Mouse (Mus musculus): ENCODE results near the gene Ppp1r14b. TPM values are rescaled to one million over a fixed set of nuclear protein-coding genes. Genes with fewer than 3 reads are reported as not detected.
A peak's percentile ranks its signal among the peaks of the same experiment; 100 is the strongest.

Ppp1r14b gene
- 310 and 626 TPM in 2 replicates for polyA plus RNA-seq (2012; ENCODE audit: insufficient read depth, low replicate concordance)

DNA sequence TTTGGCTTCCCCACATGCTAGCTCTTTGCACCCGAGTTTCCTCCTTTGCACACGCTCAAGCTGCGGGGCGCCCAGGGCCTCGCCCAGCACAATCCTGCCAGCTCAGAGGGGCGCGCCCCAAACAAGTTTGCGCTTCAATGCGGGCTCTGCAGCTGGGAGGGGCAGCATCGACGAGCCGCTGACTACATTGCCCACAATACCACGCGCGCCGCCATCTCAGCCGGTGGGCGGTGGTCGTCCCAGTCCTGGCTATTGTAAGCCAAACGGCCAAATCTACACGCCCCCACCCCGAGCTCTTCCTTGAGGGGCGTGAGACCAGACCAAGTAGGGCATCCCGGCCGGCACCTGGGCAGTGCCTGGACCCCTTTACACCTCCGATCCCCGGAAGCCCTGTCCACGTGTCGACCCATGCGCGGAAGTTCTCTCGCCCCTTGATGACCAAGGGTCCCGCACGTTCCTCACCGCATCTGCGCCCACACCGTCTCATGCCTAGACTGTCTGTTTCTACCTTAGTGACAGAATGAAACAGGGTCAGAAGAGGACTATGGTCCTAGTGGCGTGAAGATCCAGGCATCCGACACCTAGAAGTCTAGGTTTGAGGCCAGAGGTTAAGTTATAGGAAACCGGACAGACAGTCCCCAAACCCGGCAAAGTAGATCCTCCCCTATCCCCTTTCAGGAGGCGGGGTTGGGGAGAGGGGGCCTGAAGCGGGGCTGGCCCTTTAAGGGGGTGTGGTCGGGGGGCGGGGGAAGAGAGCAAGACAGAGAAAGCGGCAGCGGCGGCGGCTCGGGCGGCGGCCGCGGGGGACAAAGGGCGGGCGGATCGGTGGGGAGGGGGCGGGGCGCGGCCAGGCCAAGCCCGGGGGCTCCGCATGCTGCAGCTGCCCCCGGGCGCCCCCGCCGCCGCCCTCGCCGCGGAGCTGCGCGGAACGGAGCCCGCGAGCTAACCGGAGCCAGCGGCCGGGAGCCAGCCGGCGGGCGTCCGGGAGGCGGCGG lies at the start of gene Ppp1r14b:
Gene Ppp1r14b, plus strand, starts transcription at position 758 of the 995 bp plus-strand sequence.
- no peak for TF ChIP-seq FLI1 (IDR thresholded peaks at IDR 0.05; ENCODE audit: low read length)
- no peak for TF ChIP-seq GATA1 (IDR thresholded peaks at IDR 0.05; ENCODE audit: borderline replicate concordance, low read length)
- no peaks in the 10 kb centered on the region for H3K9me3 ChIP-seq
- peak within 1 kb of the TSS; percentile 98 for H3K4me3 ChIP-seq (replicated peaks)
- peaks cover 21% of the 10 kb centered on the region for H3K36me3 ChIP-seq (replicated peaks; ENCODE audit: low read length)
- H3K27me3 ChIP-seq (replicated peaks), result no peaks in the 10 kb centered on the region
- peaks cover 88% of the 10 kb centered on the region for H3K4me1 ChIP-seq

DNA sequence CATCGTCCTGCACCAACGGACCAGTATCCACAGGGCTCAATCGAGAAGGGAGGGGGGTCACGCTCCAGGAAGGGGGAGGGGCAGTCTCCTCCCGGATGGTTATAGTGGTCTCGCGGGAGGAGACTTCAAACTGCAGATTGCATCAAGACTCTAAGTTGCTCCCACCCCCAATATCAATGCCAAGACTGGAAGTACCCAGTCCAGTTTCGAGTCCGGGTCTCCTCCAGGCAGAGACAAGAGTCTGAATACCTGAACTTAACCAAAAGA lies 49.5 kb upstream of the Ppp1r14b start, which contains the start of gene Catsperz:
Gene Catsperz, minus strand, starts transcription at position 74 of the 267 bp plus-strand sequence.
- peaks cover 72% of the 10 kb centered on the region for H3K4me1 ChIP-seq
- H3K27me3 ChIP-seq (replicated peaks), result peaks cover 48% of the 10 kb centered on the region
- peaks cover 7% of the 10 kb centered on the region for H3K9me3 ChIP-seq
- TF ChIP-seq FLI1 (IDR thresholded peaks at IDR 0.05; ENCODE audit: low read length), result no peak
- no peak for TF ChIP-seq GATA1 (IDR thresholded peaks at IDR 0.05; ENCODE audit: borderline replicate concordance, low read length)
- peaks cover 2% of the 10 kb centered on the region for H3K36me3 ChIP-seq (replicated peaks; ENCODE audit: low read length)
- peak within 1 kb of the TSS; percentile 90 for H3K4me3 ChIP-seq (replicated peaks)

DNA sequence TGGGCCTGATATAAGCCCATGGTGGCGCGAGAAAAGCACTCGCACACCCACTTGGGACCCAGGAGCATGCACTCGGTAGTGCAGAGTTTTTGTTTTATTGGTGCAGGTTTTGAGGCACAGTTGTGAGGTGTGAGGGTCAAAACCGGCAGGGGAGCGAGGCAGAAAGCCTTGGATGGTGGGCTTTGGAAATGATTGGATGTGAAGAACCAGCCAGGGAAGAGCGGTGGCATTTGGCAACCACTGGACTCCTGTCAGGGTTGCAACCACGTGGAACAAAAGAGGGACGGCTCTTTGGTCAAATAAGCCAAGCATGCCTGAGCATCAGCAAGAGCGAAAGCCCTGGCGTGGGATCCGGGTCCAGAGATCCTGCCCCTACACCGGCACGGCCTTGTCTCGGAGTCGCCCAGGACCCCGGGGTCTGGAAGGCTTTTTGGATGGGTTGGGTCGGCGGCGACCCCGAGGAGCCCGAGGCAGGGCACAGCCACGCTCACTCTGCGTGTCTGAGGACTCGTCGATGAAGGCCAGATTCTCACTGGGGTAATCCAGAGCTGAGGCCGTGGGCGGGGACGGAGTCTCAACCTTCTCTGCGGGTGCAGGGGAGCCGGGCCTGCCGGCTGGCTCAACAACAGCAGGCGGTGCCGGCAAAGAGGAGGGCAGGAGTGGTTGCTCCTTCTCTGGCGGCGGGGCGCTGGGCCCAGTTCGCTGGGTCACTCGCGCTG lies 49.0 kb upstream of the Ppp1r14b start:
- no peak for TF ChIP-seq GATA1 (IDR thresholded peaks at IDR 0.05; ENCODE audit: borderline replicate concordance, low read length)
- TF ChIP-seq FLI1 (IDR thresholded peaks at IDR 0.05; ENCODE audit: low read length), result no peak
- Histone ChIP-seq H3K4me3 (replicated peaks) (peak overlapping the region; percentile 90), H3K9me3 (peaks cover 7% of the 10 kb centered on the region), H3K27me3 (replicated peaks) (peaks cover 51% of the 10 kb centered on the region), H3K36me3 (replicated peaks; ENCODE audit: low read length) (no peaks in the 10 kb centered on the region), H3K4me1 (peaks cover 69% of the 10 kb centered on the region)

DNA sequence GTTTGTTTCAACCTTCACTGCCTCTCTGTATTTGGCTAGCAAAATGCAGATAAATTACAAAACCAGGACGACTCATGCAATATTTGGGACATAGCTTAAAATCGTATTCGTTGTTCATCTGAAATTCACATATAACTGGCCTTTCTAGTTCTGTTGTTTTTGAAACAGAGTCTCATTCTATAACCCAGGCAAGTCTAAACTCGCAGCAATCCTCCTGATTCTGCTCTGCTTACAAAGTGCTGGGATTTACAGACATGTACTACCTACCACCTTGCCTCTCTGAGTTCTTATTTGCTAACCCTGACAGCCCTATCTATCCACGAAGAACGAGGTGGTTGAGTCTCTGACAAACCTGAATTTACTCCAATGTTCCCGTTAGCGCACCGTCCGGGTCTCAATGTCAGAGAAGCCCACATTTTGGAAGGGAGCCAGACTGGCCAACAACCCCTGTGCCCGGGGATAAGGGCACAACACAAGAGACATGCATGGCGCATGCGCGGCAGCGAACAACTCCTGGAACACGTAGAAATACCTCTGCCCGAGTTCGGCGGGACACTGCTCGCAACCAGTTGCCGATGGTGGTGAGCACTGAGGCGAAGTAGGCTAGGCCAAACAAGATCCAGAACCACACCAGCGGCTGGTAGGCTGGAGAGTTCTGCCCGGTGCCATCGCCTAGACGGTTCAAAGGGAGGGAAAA lies 48.1 kb upstream of the Ppp1r14b start:
- peaks cover 59% of the 10 kb centered on the region for H3K27me3 ChIP-seq (replicated peaks)
- TF ChIP-seq GATA1 (IDR thresholded peaks at IDR 0.05; ENCODE audit: borderline replicate concordance, low read length), result no peak
- no peak for TF ChIP-seq FLI1 (IDR thresholded peaks at IDR 0.05; ENCODE audit: low read length)
- H3K4me3 ChIP-seq (replicated peaks), result peak overlapping the region; percentile 66
- peaks cover 75% of the 10 kb centered on the region for H3K4me1 ChIP-seq
- H3K9me3 ChIP-seq, result peaks cover 7% of the 10 kb centered on the region
- no peaks in the 10 kb centered on the region for H3K36me3 ChIP-seq (replicated peaks; ENCODE audit: low read length)

DNA sequence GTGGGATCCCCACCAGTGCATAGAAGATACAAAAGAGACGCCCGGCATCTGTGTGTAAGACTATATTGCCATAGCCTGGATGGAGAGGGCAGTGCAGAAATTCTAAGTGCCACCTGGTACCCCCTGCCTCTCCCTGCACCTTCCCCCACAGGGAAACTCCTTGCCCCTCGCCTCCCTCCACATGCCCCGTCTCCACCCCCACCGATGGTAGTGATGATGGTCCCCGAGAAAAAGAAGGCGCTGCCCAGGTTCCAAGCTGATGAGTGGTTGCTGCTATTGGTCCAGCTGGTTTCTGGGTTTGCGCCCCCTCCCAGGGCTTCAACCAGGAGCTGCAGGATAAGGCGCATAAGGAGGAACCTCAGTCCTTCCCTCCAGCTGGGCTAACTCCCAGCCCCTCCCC lies 46.7 kb upstream of the Ppp1r14b start:
- Histone ChIP-seq H3K4me3 (replicated peaks) (no peak overlapping the region), H3K9me3 (peaks cover 7% of the 10 kb centered on the region), H3K36me3 (replicated peaks; ENCODE audit: low read length) (no peaks in the 10 kb centered on the region), H3K4me1 (peaks cover 74% of the 10 kb centered on the region), H3K27me3 (replicated peaks) (peaks cover 73% of the 10 kb centered on the region)
- TF ChIP-seq FLI1 (IDR thresholded peaks at IDR 0.05; ENCODE audit: low read length) (no peak), GATA1 (IDR thresholded peaks at IDR 0.05; ENCODE audit: borderline replicate concordance, low read length) (no peak)

DNA sequence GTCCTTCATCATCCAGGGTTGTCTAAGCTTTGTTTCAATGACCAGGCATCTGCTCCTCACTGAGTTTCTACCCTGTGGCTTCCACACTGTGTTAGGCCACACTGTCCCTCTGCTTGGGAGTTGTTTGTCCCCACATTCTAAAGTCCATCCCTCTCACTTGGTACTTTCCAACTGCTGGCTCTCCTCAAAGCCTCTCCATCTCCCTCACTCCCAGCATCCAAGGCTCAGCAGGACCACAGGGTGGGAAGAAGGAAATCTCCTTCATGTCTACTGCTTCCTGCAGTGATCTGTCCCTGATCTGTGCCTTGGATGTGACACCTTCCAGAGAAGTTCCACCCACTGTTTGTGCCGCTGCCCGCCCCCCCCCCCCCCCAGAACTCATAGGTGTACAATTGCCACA lies 43.8 kb upstream of the Ppp1r14b start:
- Histone ChIP-seq H3K36me3 (replicated peaks; ENCODE audit: low read length) (no peaks in the 10 kb centered on the region), H3K4me3 (replicated peaks) (no peak overlapping the region), H3K27me3 (replicated peaks) (peaks cover 86% of the 10 kb centered on the region), H3K4me1 (peaks cover 59% of the 10 kb centered on the region), H3K9me3 (peaks cover 3% of the 10 kb centered on the region)
- TF ChIP-seq GATA1 (IDR thresholded peaks at IDR 0.05; ENCODE audit: borderline replicate concordance, low read length) (no peak), FLI1 (IDR thresholded peaks at IDR 0.05; ENCODE audit: low read length) (no peak)

DNA sequence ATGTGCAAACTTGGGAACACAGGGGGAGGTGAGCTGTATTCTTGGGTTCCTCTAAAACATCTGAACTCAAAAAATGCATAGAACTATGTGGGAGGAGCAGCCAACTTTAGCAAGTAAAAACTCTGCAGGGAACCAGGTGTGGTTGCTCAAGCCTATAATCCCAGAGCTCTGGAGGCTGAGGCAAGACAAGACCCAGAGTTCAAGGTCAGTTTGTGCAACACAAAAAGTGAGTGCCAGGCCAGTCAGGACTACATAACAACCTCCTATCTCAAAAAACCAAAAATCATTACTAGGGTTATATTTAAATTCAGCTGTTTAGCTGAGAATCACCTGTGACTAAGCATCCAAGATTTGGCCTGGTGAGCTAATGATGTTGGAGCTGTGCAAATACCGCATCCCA lies 42.8 kb upstream of the Ppp1r14b start:
- peaks cover 78% of the 10 kb centered on the region for H3K27me3 ChIP-seq (replicated peaks)
- no peak for TF ChIP-seq GATA1 (IDR thresholded peaks at IDR 0.05; ENCODE audit: borderline replicate concordance, low read length)
- TF ChIP-seq FLI1 (IDR thresholded peaks at IDR 0.05; ENCODE audit: low read length), result no peak

DNA sequence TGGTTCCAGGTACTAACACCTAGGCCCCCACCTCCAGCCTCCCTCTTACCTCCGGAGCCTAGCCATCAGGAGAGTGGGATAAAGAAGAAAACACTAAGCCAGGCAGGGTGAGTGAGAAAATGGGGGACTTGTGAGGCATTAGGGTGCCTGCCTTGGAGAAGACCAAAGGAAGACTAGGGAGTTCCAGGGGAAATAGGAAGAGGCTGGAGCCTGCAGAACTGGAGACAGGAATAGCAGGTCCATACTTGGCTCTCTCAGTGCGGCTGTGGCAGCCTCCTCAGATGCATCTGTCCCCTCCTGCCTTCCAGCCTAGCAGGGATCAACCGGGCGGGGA lies 41.7 kb upstream of the Ppp1r14b start:
- peaks cover 6% of the 10 kb centered on the region for H3K36me3 ChIP-seq (replicated peaks; ENCODE audit: low read length)
- H3K9me3 ChIP-seq, result no peaks in the 10 kb centered on the region
- TF ChIP-seq FLI1 (IDR thresholded peaks at IDR 0.05; ENCODE audit: low read length) (no peak), GATA1 (IDR thresholded peaks at IDR 0.05; ENCODE audit: borderline replicate concordance, low read length) (no peak)
- peaks cover 68% of the 10 kb centered on the region for H3K27me3 ChIP-seq (replicated peaks)
- no peak overlapping the region for H3K4me3 ChIP-seq (replicated peaks)
- peaks cover 44% of the 10 kb centered on the region for H3K4me1 ChIP-seq

More for the DNA sequence above, 42.8 kb upstream of the Ppp1r14b start:
- H3K4me1 ChIP-seq, result peaks cover 49% of the 10 kb centered on the region
- no peaks in the 10 kb centered on the region for H3K9me3 ChIP-seq
- no peak overlapping the region for H3K4me3 ChIP-seq (replicated peaks)
- no peaks in the 10 kb centered on the region for H3K36me3 ChIP-seq (replicated peaks; ENCODE audit: low read length)

DNA sequence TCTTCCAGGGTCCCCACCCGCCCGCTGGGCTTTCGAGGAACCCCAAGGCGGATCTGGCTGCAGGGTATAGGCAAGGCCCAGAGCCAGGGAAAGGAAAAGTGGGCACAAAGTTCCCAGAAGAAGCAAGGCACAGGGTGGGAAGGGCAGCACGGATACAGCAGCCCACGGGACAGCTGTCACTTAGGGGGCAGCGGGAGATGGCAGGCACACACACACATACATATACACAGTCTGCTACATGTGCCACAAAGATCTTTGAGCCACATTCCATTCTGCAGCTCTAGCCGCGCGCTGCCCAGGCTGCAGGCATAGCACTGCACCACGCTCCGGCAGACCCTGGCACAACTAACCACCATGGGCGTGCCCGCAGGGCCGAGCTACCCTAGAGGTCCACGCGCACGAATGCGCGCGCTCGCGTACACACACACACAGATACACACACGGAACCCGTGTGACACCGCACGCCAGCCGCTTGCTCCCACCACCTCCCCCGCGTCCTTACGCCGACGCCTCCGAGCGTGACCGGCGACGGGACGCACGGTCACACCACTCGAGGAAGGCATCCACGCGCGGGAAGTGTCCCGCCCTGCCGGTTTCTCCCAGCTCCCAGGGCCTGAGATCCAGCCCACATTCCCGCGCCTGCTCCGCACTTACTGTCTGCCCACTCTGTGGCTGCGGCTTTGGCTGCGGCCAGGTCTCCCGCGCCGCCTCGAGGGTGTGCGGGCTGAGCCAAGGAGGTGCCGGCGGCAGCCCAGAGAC lies 41.2 kb upstream of the Ppp1r14b start:
- Histone ChIP-seq H3K4me1 (peaks cover 44% of the 10 kb centered on the region), H3K4me3 (replicated peaks) (peak overlapping the region; percentile 89), H3K36me3 (replicated peaks; ENCODE audit: low read length) (peaks cover 12% of the 10 kb centered on the region), H3K27me3 (replicated peaks) (peaks cover 65% of the 10 kb centered on the region), H3K9me3 (no peaks in the 10 kb centered on the region)
- TF ChIP-seq GATA1 (IDR thresholded peaks at IDR 0.05; ENCODE audit: borderline replicate concordance, low read length) (no peak), FLI1 (IDR thresholded peaks at IDR 0.05; ENCODE audit: low read length) (no peak)

Measured in megakaryocyte, embryonic 14.5 days (primary cell).